Mouse (Mus musculus) hindbrain, postnatal 0 days (tissue): Measurements from ENCODE around the gene D17Wsu92e. TPM values are rescaled to one million over a fixed set of nuclear protein-coding genes. Genes with fewer than 3 reads are reported as not detected.

Experiments used
- ATAC-seq: fragments of 200-750 bp; cut with Nextera tagmentation; 2 replicates; pipeline ENCODE4 v1.8.0; 2017; ENCODE audit warnings: mild to moderate bottlenecking, moderate TSS enrichment, moderate library complexity
- DNase-seq: peaks from one replicate; pipeline ENCODE4 v3.0.0-alpha.2; 2015; ENCODE audit warnings: low spot score
- H3K27ac ChIP-seq: fragments of 300-500 bp; sonication (generic); 2 replicates; pipeline ENCODE4 v1.5.1; 2014; ENCODE audit warnings: mild to moderate bottlenecking
- H3K27me3 ChIP-seq: fragments of 300-500 bp; sonication (generic); 2 replicates; pipeline ENCODE4 v1.6.1; 2014; ENCODE audit warnings: low read length, mixed read lengths; ENCODE audit not compliant: insufficient read depth
- H3K36me3 ChIP-seq: fragments of 300-500 bp; sonication (generic); 2 replicates; pipeline ENCODE4 v1.6.1; 2014; ENCODE audit warnings: low read length, mixed read lengths; ENCODE audit not compliant: insufficient read depth
- H3K4me1 ChIP-seq: fragments of 300-500 bp; sonication (generic); 2 replicates; pipeline ENCODE4 v1.6.1; 2014; ENCODE audit warnings: antibody characterized with exemption, low read length, mixed read lengths; ENCODE audit not compliant: insufficient read depth
- H3K4me2 ChIP-seq: fragments of 300-500 bp; sonication (generic); 2 replicates; pipeline ENCODE4 v1.6.1; 2014; ENCODE audit warnings: low read depth, mild to moderate bottlenecking, low read length, moderate library complexity, mixed read lengths
- H3K4me3 ChIP-seq: fragments of 300-500 bp; sonication (generic); 2 replicates; pipeline ENCODE4 v1.5.1; 2014; ENCODE audit warnings: low read length
- H3K9ac ChIP-seq: fragments of 300-500 bp; sonication (generic); replicated peaks from 2 replicates; pipeline ENCODE4 v1.6.1; 2014; ENCODE audit warnings: mild to moderate bottlenecking, low read length, moderate library complexity, mixed read lengths
- H3K9me3 ChIP-seq: fragments of 300-500 bp; sonication (generic); 2 replicates; pipeline ENCODE4 v1.6.1; 2016; ENCODE audit warnings: low read length, mixed read lengths
- CTCF ChIP-seq: IDR thresholded peaks from 2 replicates; pipeline ENCODE4 v1.5.1; 2016; ENCODE audit warnings: antibody characterized with exemption, control low read depth, low read depth
- WGBS: fragments of 180-500 bp; shearing (Covaris S2); extraction: QIAGEN DNeasy Blood & Tissue Kit; methylation state at CpG from one replicate; pipeline ENCODE4 v1.1.7; 2014; 5-methylcytosine and 5-hydroxymethylcytosine counted together
- polyA plus RNA-seq: library from polyadenylated mRNA; unstranded; fragments of >200 nt; fragmentation: Nextera tagmentation; extraction: Ambion mirVana; gene quantifications from 2 replicates; pipeline ENCODE4 v1.2.1, GENCODE M21; 2015
- total RNA-seq: library from RNA; depleted of rRNA; stranded (reverse); fragments of >200 nt; gene quantifications from 2 replicates; pipeline ENCODE4 v1.2.3, GENCODE M21; 2014

Gene D17Wsu92e
- total and polyA plus RNA-seq, 2 experiments from 2014 or later: 10.5 to 73.4 TPM

GRCm38 (mm10) chr17:27718250-27718649 is 102.2 kb downstream of the D17Wsu92e start:
- Histone ChIP-seq H3K27me3 (no peaks in the 10 kb centered on the region), H3K27ac (no peak overlapping the region), H3K36me3 (no peaks in the 10 kb centered on the region), H3K4me3 (no peak overlapping the region), H3K4me2 (no peak overlapping the region), H3K9ac (no peak overlapping the region), H3K9me3 (no peaks in the 10 kb centered on the region), H3K4me1 (peaks cover 7% of the 10 kb centered on the region)
- WGBS: 45% methylated on average over 5 of the region's 5 CpGs
- TF ChIP-seq CTCF: peak; percentile 59
- DNase-seq (peak; percentile 81), ATAC-seq (peak; percentile 39; the same call in 1 of the 2 replicates)

DNA sequence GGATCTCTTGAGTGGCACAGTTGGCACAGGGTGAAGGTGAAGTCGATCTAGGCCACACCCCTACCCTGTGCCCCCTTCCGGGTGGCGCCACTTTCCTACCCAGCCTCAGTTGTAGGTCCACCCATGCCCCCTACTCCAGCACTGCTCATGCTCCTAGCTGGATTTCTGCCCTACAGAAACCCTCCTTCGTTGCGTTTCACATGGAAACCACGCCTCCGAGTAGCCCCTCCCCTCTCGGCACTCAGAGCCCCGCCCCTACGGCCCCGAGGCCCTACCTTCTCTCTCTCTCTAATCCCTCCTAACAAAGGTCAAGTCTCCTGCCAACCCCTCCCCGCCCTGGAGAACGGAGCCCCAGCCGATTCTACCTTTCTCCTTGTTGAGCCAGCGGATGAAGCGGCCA is 103.6 kb downstream of the D17Wsu92e start:
- DNase-seq (no peak), ATAC-seq (0 out of 2 replicates have a peak, but pooled peaks have one; percentile 19)
- Histone ChIP-seq H3K9ac (peak overlapping the region; percentile 28; the same call in 1 of the 2 replicates), H3K36me3 (no peaks in the 10 kb centered on the region), H3K9me3 (no peaks in the 10 kb centered on the region), H3K4me1 (peaks cover 11% of the 10 kb centered on the region), H3K27ac (no peak overlapping the region), H3K4me2 (peak overlapping the region; percentile 44), H3K4me3 (peak overlapping the region; percentile 8; the same call in 1 of the 2 replicates), H3K27me3 (no peaks in the 10 kb centered on the region)
- 9% methylated on average over 16 of the region's 16 CpGs for WGBS
- no peak for TF ChIP-seq CTCF

- no peak overlapping the region for H3K27ac ChIP-seq
These were observed 107.6 kb downstream of the D17Wsu92e start for GRCm38 (mm10) chr17:27712832-27713231.

GRCm38 (mm10) chr17:27709650-27710049 is 110.8 kb downstream of the D17Wsu92e start:
- DNase-seq (no peak), ATAC-seq (no peak)
- WGBS: 72% methylated on average over 5 of the region's 5 CpGs
- Histone ChIP-seq H3K4me2 (no peak overlapping the region), H3K27me3 (no peaks in the 10 kb centered on the region), H3K4me1 (peaks cover 4% of the 10 kb centered on the region; the same call in 1 of the 2 replicates), H3K36me3 (no peaks in the 10 kb centered on the region), H3K9me3 (no peaks in the 10 kb centered on the region), H3K9ac (no peak overlapping the region), H3K27ac (no peak overlapping the region), H3K4me3 (no peak overlapping the region)
- TF ChIP-seq CTCF: no peak

More at GRCm38 (mm10) chr17:27712832-27713231, 107.6 kb downstream of the D17Wsu92e start:
- 18% methylated on average over 1 of the region's 1 CpGs for WGBS
- peak; percentile 75 for DNase-seq
- peaks cover 11% of the 10 kb centered on the region for H3K4me1 ChIP-seq
- H3K36me3 ChIP-seq: no peaks in the 10 kb centered on the region
- ATAC-seq: peak; percentile 35; the same call in 1 of the 2 replicates
- H3K9ac ChIP-seq: no peak overlapping the region
- H3K4me3 ChIP-seq: no peak overlapping the region
- no peaks in the 10 kb centered on the region for H3K27me3 ChIP-seq
- no peak for TF ChIP-seq CTCF
- no peak overlapping the region for H3K4me2 ChIP-seq
- no peaks in the 10 kb centered on the region for H3K9me3 ChIP-seq

DNA sequence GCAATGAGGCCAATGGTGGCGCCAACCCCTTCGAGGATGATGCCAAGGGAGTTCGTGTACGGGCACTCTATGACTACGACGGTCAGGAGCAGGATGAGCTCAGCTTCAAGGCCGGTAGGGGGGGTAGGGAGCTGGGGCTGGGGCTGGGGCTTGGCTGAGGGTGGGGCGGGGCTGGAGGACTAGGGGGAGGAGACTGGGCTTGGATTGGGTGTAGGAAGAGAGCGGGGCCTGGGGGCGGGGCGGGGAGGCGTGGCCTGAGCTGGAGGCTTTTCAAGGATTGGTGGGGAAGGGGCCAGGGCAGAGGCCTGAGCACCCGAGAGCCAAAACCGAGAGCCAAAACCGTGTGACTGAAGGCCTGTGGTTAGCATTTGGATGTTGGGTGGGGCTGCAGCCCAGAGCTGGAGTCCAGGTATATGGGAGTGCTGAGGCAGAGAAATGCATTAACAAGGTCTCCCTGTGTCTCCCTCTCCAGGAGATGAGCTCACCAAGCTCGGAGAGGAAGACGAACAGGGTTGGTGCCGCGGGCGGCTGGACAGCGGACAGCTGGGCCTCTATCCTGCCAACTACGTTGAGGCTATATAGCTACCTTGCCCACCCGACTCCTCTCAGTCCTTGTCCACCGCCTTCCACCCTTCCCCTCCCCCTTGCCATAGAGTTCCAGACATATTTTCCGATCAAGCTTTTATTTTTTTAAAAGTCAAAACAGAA is 112.3 kb downstream of the D17Wsu92e start:
- peaks cover 4% of the 10 kb centered on the region; the same call in 1 of the 2 replicates for H3K4me1 ChIP-seq
- H3K9ac ChIP-seq: no peak overlapping the region
- 7% methylated on average over 25 of the region's 25 CpGs for WGBS
- H3K9me3 ChIP-seq: no peaks in the 10 kb centered on the region
- DNase-seq: peak; percentile 86
- H3K27me3 ChIP-seq: no peaks in the 10 kb centered on the region
- peak; percentile 88 for ATAC-seq
- no peak; the same call in 1 of the 2 replicates for TF ChIP-seq CTCF
- 0 out of 2 replicates have a peak overlapping the region, but pooled peaks have one; percentile 8 for H3K4me3 ChIP-seq
- peak overlapping the region; percentile 37; the same call in 1 of the 2 replicates for H3K27ac ChIP-seq
- H3K36me3 ChIP-seq: no peaks in the 10 kb centered on the region
- peak overlapping the region; percentile 37 for H3K4me2 ChIP-seq

GRCm38 (mm10) chr17:27705661-27706060 is 114.8 kb downstream of the D17Wsu92e start:
- Histone ChIP-seq H3K27me3 (no peaks in the 10 kb centered on the region), H3K27ac (no peak overlapping the region), H3K4me3 (no peak overlapping the region), H3K36me3 (no peaks in the 10 kb centered on the region), H3K9ac (no peak overlapping the region), H3K4me2 (no peak overlapping the region), H3K9me3 (no peaks in the 10 kb centered on the region), H3K4me1 (peaks cover 3% of the 10 kb centered on the region; the same call in 1 of the 2 replicates)
- no peak for TF ChIP-seq CTCF
- ATAC-seq (no peak), DNase-seq (no peak)
- 40% methylated on average over 10 of the region's 10 CpGs for WGBS
